Mouse (Mus musculus): ENCODE data around the gene Mnx1. TPM values are rescaled to one million over a fixed set of nuclear protein-coding genes. Genes with fewer than 3 reads are reported as not detected.

The Mnx1 gene
- not detected for polyA plus RNA-seq (2017; shearing (Covaris generic))

GRCm38 (mm10) chr5:29478208-29479197 lies at the start of gene Mnx1:
Mnx1 (minus strand) TSS chr5:29478470.

DNA sequence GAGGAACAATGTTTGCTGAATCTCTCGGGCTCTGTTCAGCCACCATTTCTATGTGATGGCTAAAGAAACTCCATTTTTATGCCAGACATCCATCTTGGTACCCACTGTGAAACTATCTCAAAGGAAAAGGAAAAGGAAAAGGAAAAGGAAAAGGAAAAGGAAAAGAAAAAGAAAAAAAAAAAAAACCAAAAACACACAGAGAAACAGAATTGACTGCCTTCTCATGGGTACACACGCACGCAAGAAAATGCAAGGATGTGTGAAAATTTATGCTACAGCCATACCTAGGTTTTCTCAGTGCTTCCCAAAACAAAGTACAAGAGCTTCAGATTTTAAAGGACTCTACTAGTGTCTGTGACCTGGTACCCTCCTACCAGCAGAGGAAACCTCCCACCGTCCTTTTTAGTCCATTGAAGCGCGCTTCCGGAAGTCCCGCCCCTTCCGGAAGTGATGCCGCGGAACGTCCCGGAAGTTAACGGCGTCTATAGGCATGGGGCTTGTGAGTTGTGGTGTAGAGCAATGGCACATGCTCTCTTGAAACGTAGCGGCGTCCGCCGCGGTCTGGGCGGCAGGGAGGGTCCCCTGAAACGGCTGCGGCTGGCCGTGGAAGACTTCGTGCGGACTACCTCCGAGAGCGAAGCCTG lies 43.9 kb downstream of the Mnx1 start, which contains the start of gene Nom1:
Gene Nom1 (plus strand): TSS at position 437 of the 644 bp plus-strand sequence.

Other genes with a start within 250 kb of the Mnx1 start
- gene Lmbr1, start 100.1 kb downstream of the Mnx1 start, polyA plus RNA-seq (2017; shearing (Covaris generic)): 3.6 TPM
- gene Nom1, start 43.8 kb downstream of the Mnx1 start, polyA plus RNA-seq (2017; shearing (Covaris generic)): 42.1 TPM
- 17.6 TPM for gene Ube3c, start 90.8 kb upstream of the Mnx1 start, polyA plus RNA-seq (2017; shearing (Covaris generic))